Mouse (Mus musculus) lung, adult 2 months (tissue): ENCODE measurements around the gene Actc1.

ENCODE experiments used
- CTCF ChIP-seq: fragments of 200-500 bp; IDR thresholded peaks from 2 replicates; pipeline ENCODE4 v1.5.1; 2011; ENCODE audit warnings: mild to moderate bottlenecking, low read length, control low read depth; ENCODE audit not compliant: insufficient read depth
- POLR2A ChIP-seq: fragments of 200-500 bp; IDR thresholded peaks from 2 replicates; pipeline ENCODE4 v1.6.1; 2011; ENCODE audit warnings: low read depth, mild to moderate bottlenecking, control low read depth, low read length, borderline replicate concordance; ENCODE audit errors: extremely low read depth

GRCm38 (mm10) chr2:114087271-114087670, 33.9 kb upstream of the Actc1 start:
- TF ChIP-seq CTCF (no peak), POLR2A (no peak)
